Mouse (Mus musculus) bone marrow, adult 2 months (tissue): ENCODE measurements around the gene Gh.

Experiments
- CTCF ChIP-seq: fragments of 200-500 bp; IDR thresholded peaks from 2 replicates; pipeline ENCODE4 v1.5.1; 2011; ENCODE audit warnings: low read length, control low read depth; ENCODE audit not compliant: control insufficient read depth, insufficient read depth
- POLR2A ChIP-seq: fragments of 200-500 bp; IDR thresholded peaks from 2 replicates; pipeline ENCODE4 v1.6.1; 2011; ENCODE audit warnings: low read depth, mild to moderate bottlenecking, control low read depth, low read length, borderline replicate concordance; ENCODE audit not compliant: control insufficient read depth

DNA sequence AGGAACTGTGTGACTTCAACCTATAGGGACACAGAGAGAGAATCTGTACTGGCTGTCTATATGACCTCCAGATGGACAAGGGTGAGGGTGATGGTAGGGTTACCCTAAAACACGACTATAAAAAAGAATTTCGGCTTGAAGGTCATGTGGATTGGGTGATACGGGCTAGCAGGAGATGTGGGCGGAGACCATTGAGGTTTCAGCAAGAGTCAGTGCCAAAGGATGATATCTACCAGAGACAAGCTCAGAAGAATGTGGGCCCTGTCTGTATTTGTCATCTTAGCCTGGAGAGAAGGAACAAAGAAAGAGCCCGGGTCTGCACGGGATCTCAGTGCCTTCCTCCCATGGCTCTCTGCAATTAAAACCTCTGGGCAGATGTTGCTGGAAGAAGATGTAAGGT, 48.1 kb upstream of the Gh start:
- TF ChIP-seq POLR2A (no peak), CTCF (no peak)
